Comparison of ENCODE assay signal across 27 mouse cellular contexts in the genomic region with DNA sequence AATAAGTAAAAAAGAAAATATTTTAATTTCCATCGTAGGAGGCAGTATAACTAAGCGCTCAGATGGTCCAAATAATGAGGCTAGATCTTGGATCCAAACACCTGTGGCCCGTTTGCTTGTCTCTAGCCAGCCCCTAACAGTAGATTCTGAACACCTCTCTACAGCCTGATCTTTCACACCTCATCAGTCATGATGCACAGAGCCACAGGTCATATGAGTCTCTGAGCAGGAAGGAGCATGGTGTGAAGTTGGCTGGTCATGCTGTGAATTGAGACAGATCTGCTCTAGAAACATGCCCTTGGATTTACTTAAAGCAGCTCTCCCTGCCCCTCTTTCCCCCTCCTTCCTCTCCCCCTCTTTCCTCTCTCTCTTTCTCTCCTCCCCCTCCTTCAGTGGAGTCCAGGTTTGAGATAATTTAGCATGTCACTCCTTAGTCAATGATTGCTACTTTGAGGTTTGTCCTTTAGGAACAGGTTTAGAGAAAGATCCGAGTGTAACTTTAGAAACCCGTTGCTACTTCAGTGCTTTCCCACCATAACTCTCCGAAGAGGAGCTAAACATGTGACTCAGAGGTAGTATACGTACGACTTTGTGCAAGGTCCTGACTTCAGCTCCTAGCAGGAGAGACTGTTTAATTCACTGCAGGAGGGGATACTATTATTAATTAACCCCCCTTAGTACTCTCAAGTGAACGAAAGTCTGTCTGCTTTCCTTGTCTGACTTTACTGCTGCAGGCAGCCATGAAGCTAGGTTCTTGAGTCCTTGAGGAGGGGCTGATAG. TPM values are rescaled to one million over a fixed set of nuclear protein-coding genes. Genes with fewer than 3 reads are reported as not detected.
DNase-seq lines count a peak whose midpoint lies in the region; ATAC-seq and TF ChIP-seq lines count a peak whose summit lies in the region.
"Had no signal": no experiment of that assay in that cellular context is flagged by ENCODE, and none has a peak within 500 bp of the region (broad histone marks: within the 10 kb centered on the region; RNA-seq: fewer than 3 reads in every experiment).

No protein-coding gene starts in this region.

- 75% methylated on average over 9 of the region's 9 CpGs for WGBS in forebrain, embryonic 10.5 days
- 80% methylated on average over 9 of the region's 9 CpGs for WGBS in forebrain, postnatal 0 days
- 61% methylated on average over 9 of the region's 9 CpGs for WGBS in embryonic facial prominence, embryonic 11.5 days
- 45% methylated on average over 9 of the region's 9 CpGs for WGBS in limb, embryonic 14.5 days
- WGBS in hindbrain, embryonic 10.5 days, result 70% methylated on average over 9 of the region's 9 CpGs

- DNase-seq in forebrain, embryonic 10.5 days (ENCODE audit: extremely low spot score, low spot score), result no peak
- DNase-seq in forebrain, postnatal 0 days, result no peak
- DNase-seq in embryonic facial prominence, embryonic 11.5 days (ENCODE audit: low spot score), result no peak
- no peak for DNase-seq in limb, embryonic 14.5 days (ENCODE audit: low spot score)
- DNase-seq in hindbrain, embryonic 10.5 days (ENCODE audit: low spot score), result no peak
- DNase-seq: adrenal gland, adult 8-10 months; cerebellum, adult 2 months; cerebellum, postnatal 25 days; gastrocnemius, postnatal 10 days; heart, postnatal 14 days; kidney, adult 9 months; layer of hippocampus, adult 9-11 months; right cerebral cortex, adult 18-20 months; spleen, adult 18-20 months had no signal

- no peaks in the 10 kb centered on the region for H3K4me1 ChIP-seq in forebrain, embryonic 10.5 days
- no peaks in the 10 kb centered on the region for H3K4me1 ChIP-seq in forebrain, postnatal 0 days (ENCODE audit: insufficient read depth)
- no peaks in the 10 kb centered on the region for H3K4me1 ChIP-seq in embryonic facial prominence, embryonic 11.5 days (ENCODE audit: control insufficient read depth, insufficient read depth, low read length)
- peaks cover 11% of the 10 kb centered on the region for H3K4me1 ChIP-seq in embryonic fibroblast, embryonic 13.5 days (ENCODE audit: control insufficient read depth, insufficient read depth, low read length)
- H3K4me1 ChIP-seq in limb, embryonic 14.5 days (ENCODE audit: control insufficient read depth, insufficient read depth, low read length), result peaks cover 17% of the 10 kb centered on the region
- H3K4me1 ChIP-seq in hindbrain, embryonic 10.5 days (replicated peaks), result no peaks in the 10 kb centered on the region
- H3K4me1 ChIP-seq: forebrain, embryonic 12.5 days; liver, embryonic 15.5 days; lung, embryonic 15.5 days; midbrain, embryonic 10.5 days; neural tube, embryonic 12.5 days had no signal

- H3K27ac ChIP-seq in forebrain, embryonic 10.5 days, result peak overlapping the region; percentile 25; the same call in 1 of the 2 replicates
- H3K27ac ChIP-seq in forebrain, postnatal 0 days (ENCODE audit: low read depth, low read length), result no peak overlapping the region
- H3K27ac ChIP-seq in embryonic facial prominence, embryonic 11.5 days (replicated peaks; ENCODE audit: low read depth, low read length), result peak overlapping the region; percentile 67; the same call in 1 of the 2 replicates
- peak overlapping the region; percentile 73 for H3K27ac ChIP-seq in embryonic fibroblast, embryonic 13.5 days (ENCODE audit: insufficient read depth, low read length)
- peak overlapping the region; percentile 63 for H3K27ac ChIP-seq in limb, embryonic 14.5 days (replicated peaks; ENCODE audit: low read depth, low read length)
- H3K27ac ChIP-seq in hindbrain, embryonic 10.5 days, result no peak overlapping the region
- H3K27ac ChIP-seq: forebrain, embryonic 12.5 days; hindbrain, postnatal 0 days; liver, embryonic 15.5 days; lung, embryonic 15.5 days; midbrain, embryonic 10.5 days; neural tube, embryonic 12.5 days had no signal

- H3K27me3 ChIP-seq in forebrain, embryonic 10.5 days (ENCODE audit: poor library complexity, severe bottlenecking), result peaks cover 83% of the 10 kb centered on the region
- H3K27me3 ChIP-seq in forebrain, postnatal 0 days (ENCODE audit: insufficient read depth, low read length), result no peaks in the 10 kb centered on the region
- H3K27me3 ChIP-seq in embryonic facial prominence, embryonic 11.5 days (ENCODE audit: control insufficient read depth, insufficient read depth, low read length), result no peaks in the 10 kb centered on the region
- H3K27me3 ChIP-seq in limb, embryonic 14.5 days (ENCODE audit: control insufficient read depth, insufficient read depth, low read length), result no peaks in the 10 kb centered on the region
- peaks cover 68% of the 10 kb centered on the region for H3K27me3 ChIP-seq in hindbrain, embryonic 10.5 days (ENCODE audit: insufficient read depth, poor library complexity, severe bottlenecking)
- H3K27me3 ChIP-seq: liver, embryonic 15.5 days; lung, embryonic 15.5 days; neural tube, embryonic 12.5 days had no signal

- no peak overlapping the region for H3K4me2 ChIP-seq in forebrain, postnatal 0 days (ENCODE audit: low read depth)
- no peak overlapping the region for H3K4me2 ChIP-seq in embryonic facial prominence, embryonic 11.5 days (ENCODE audit: low read depth, low read length)
- H3K4me2 ChIP-seq in limb, embryonic 14.5 days (replicated peaks; ENCODE audit: low read depth, low read length, severe bottlenecking), result no peak overlapping the region; the same call in 1 of the 2 replicates
- H3K4me2 ChIP-seq: forebrain, embryonic 12.5 days; liver, embryonic 15.5 days; lung, embryonic 15.5 days; neural tube, embryonic 12.5 days had no signal

- no peak overlapping the region for H3K9ac ChIP-seq in forebrain, postnatal 0 days
- H3K9ac ChIP-seq in embryonic facial prominence, embryonic 11.5 days (replicated peaks; ENCODE audit: low read length), result no peak overlapping the region
- H3K9ac ChIP-seq in limb, embryonic 14.5 days (ENCODE audit: low read depth, low read length, severe bottlenecking), result no peak overlapping the region
- H3K9ac ChIP-seq: forebrain, embryonic 12.5 days; liver, embryonic 15.5 days; lung, embryonic 15.5 days; neural tube, embryonic 12.5 days had no signal

- H3K9me3 ChIP-seq in forebrain, embryonic 10.5 days, result no peaks in the 10 kb centered on the region
- H3K9me3 ChIP-seq in forebrain, postnatal 0 days (ENCODE audit: low read length), result no peaks in the 10 kb centered on the region
- no peaks in the 10 kb centered on the region for H3K9me3 ChIP-seq in embryonic facial prominence, embryonic 11.5 days (replicated peaks; ENCODE audit: control insufficient read depth, low read length)
- no peaks in the 10 kb centered on the region for H3K9me3 ChIP-seq in limb, embryonic 14.5 days (ENCODE audit: control insufficient read depth, low read length)
- no peaks in the 10 kb centered on the region for H3K9me3 ChIP-seq in hindbrain, embryonic 10.5 days
- H3K9me3 ChIP-seq: forebrain, embryonic 12.5 days; G1E; liver, embryonic 15.5 days; lung, embryonic 15.5 days; midbrain, embryonic 10.5 days; neural tube, embryonic 12.5 days had no signal

- no peak for TF ChIP-seq POLR2A in embryonic fibroblast, embryonic 13.5 days (IDR thresholded peaks at IDR 0.05; ENCODE audit: low read depth, low read length)
- no peak for TF ChIP-seq POLR2A in limb, embryonic 14.5 days (IDR thresholded peaks at IDR 0.05; ENCODE audit: borderline replicate concordance, extremely low read depth, insufficient read depth, insufficient read length)

- no peak for TF ChIP-seq CTCF in forebrain, postnatal 0 days (IDR thresholded peaks at IDR 0.05; ENCODE audit: low read depth)
- no peak for TF ChIP-seq CTCF in embryonic fibroblast, embryonic 13.5 days (IDR thresholded peaks at IDR 0.05; ENCODE audit: borderline replicate concordance, insufficient read depth, low read length)

- no peak for ATAC-seq in forebrain, postnatal 0 days
- ATAC-seq in embryonic facial prominence, embryonic 11.5 days (replicated peaks; ENCODE audit: insufficient number of reproducible peaks, low FRiP score, low TSS enrichment, low read depth), result no peak
- ATAC-seq in limb, embryonic 14.5 days (ENCODE audit: low FRiP score, low read depth), result 0 out of 2 replicates have a peak, but pooled peaks have one; percentile 28
- ATAC-seq in inflammation-experienced regulatory T-cells, adult 6 months, result no peak
- ATAC-seq: hindbrain, postnatal 0 days; intestine, embryonic 16.5 days; midbrain, embryonic 16.5 days had no signal

- H3K4me3 ChIP-seq in forebrain, embryonic 10.5 days, result no peak overlapping the region
- H3K4me3 ChIP-seq in forebrain, postnatal 0 days (ENCODE audit: low read depth, low read length), result no peak overlapping the region
- no peak overlapping the region for H3K4me3 ChIP-seq in embryonic facial prominence, embryonic 11.5 days (ENCODE audit: low read depth, low read length)
- no peak overlapping the region for H3K4me3 ChIP-seq in embryonic fibroblast, embryonic 13.5 days (ENCODE audit: insufficient read depth, low read length)
- H3K4me3 ChIP-seq in limb, embryonic 14.5 days (replicated peaks; ENCODE audit: low read length), result no peak overlapping the region
- no peak overlapping the region for H3K4me3 ChIP-seq in hindbrain, embryonic 10.5 days
- H3K4me3 ChIP-seq: erythroblast, embryonic 14.5 days; forebrain, embryonic 12.5 days; liver, embryonic 15.5 days; lung, embryonic 15.5 days; midbrain, embryonic 10.5 days; myocyte; neural tube, embryonic 12.5 days had no signal

- H3K36me3 ChIP-seq in forebrain, embryonic 10.5 days (replicated peaks), result no peaks in the 10 kb centered on the region
- H3K36me3 ChIP-seq in forebrain, postnatal 0 days (ENCODE audit: insufficient read depth), result no peaks in the 10 kb centered on the region
- no peaks in the 10 kb centered on the region for H3K36me3 ChIP-seq in embryonic facial prominence, embryonic 11.5 days (replicated peaks; ENCODE audit: control insufficient read depth, insufficient read depth, low read depth, low read length)
- no peaks in the 10 kb centered on the region for H3K36me3 ChIP-seq in limb, embryonic 14.5 days (ENCODE audit: control insufficient read depth, insufficient read depth, low read length)
- H3K36me3 ChIP-seq in hindbrain, embryonic 10.5 days, result no peaks in the 10 kb centered on the region
- H3K36me3 ChIP-seq: forebrain, embryonic 12.5 days; G1E; liver, embryonic 15.5 days; lung, embryonic 15.5 days; midbrain, embryonic 10.5 days; neural tube, embryonic 12.5 days had no signal

RNA-seq across cellular contexts. Expression of a gene that starts 11.7 kb away (rescaled TPM):
- 67.4 and 70.8 TPM in 2 replicates for polyA plus RNA-seq in forebrain, embryonic 10.5 days (2016; fragmentation: Nextera tagmentation; extraction: Ambion mirVana)
- 33.9 and 35.3 TPM in 2 replicates for total RNA-seq in forebrain, postnatal 0 days (2014; rRNA removed)
- polyA plus RNA-seq in forebrain, postnatal 0 days (2015; fragmentation: Nextera tagmentation; extraction: Ambion mirVana), result 14.9 and 17.2 TPM in 2 replicates
- polyA plus RNA-seq in embryonic facial prominence, embryonic 11.5 days (2014; fragmentation: Nextera tagmentation; extraction: Ambion mirVana), result 41.1 and 42.3 TPM in 2 replicates
- 47.0 and 68.6 TPM in 2 replicates for polyA plus RNA-seq in embryonic fibroblast, embryonic 13.5 days (2011; ENCODE audit: insufficient read length, low read depth, missing spikeins)
- 62.2 and 71.4 TPM in 2 replicates for polyA plus RNA-seq in limb, embryonic 14.5 days (2012; rRNA removed)
- polyA plus RNA-seq in limb, embryonic 14.5 days (2014; fragmentation: Nextera tagmentation; extraction: Ambion mirVana), result 40.1 and 48.1 TPM in 2 replicates
- 10 to 100 TPM; 15.3 to 19.7 (median 18.9) TPM for polyA plus RNA-seq in inflammation-experienced regulatory T-cells, adult 6 months (2017; shearing (Covaris generic))
- 42.9 and 60.9 TPM in 2 replicates for polyA plus RNA-seq in hindbrain, embryonic 10.5 days (2016; fragmentation: Nextera tagmentation; extraction: Ambion mirVana)

Comparison
In these comparisons a context has a peak if more than half of its experiments do, and no peak if none do; other contexts are left out.
1. H3K27ac ChIP-seq: peak in forebrain, embryonic 10.5 days (single experiment), embryonic facial prominence, embryonic 11.5 days (single experiment), embryonic fibroblast, embryonic 13.5 days (single experiment) and limb, embryonic 14.5 days (single experiment); none in forebrain, postnatal 0 days (single experiment) and hindbrain, embryonic 10.5 days (single experiment).